Mouse (Mus musculus) kidney, adult 2 months (tissue): ENCODE results near the gene Gmds.

Source experiments
- CTCF ChIP-seq: fragments of 200-500 bp; conservative IDR thresholded peaks from 2 replicates; pipeline ENCODE4 v1.5.1; 2011; ENCODE audit warnings: low read depth, mild to moderate bottlenecking, control low read depth, low read length, moderate library complexity, mixed read lengths; ENCODE audit not compliant: insufficient read depth, insufficient read length
- POLR2A ChIP-seq: fragments of 200-500 bp; IDR thresholded peaks from one replicate; pipeline ENCODE4 v1.6.1; 2011; ENCODE audit warnings: low read depth, low read length, control low read depth

- TF ChIP-seq CTCF (no peak), POLR2A (no peak)
Observed at GRCm38 (mm10) chr13:31897493-31897892, 441.0 kb downstream of the Gmds start.
